Mouse (Mus musculus) left cerebral cortex, postnatal 25 days (tissue): ENCODE measurements around the gene Wnk2. TPM values are rescaled to one million over a fixed set of nuclear protein-coding genes. Genes with fewer than 3 reads are reported as not detected.

Experiments used
- DNase-seq, 2 experiments: peaks; one replicate each; pipeline ENCODE4 v3.0.0; 2022; ENCODE audit warnings: low spot score in 2 of 2, mixed read lengths in 1 of 2
- intact Hi-C: fragments of 180-260 bp; cut with DNase I; formaldehyde crosslinking; loops from one replicate; pipeline ENCODE4 v1.15.1; 2025
- total RNA-seq, 2 experiments: library from RNA; stranded (reverse); gene quantifications; 2 replicates each; pipeline ENCODE4 v1.2.3; 2021

The Wnk2 gene
- total RNA-seq, 2 experiments from 2014 or later, result 111 to 115 TPM

DNA sequence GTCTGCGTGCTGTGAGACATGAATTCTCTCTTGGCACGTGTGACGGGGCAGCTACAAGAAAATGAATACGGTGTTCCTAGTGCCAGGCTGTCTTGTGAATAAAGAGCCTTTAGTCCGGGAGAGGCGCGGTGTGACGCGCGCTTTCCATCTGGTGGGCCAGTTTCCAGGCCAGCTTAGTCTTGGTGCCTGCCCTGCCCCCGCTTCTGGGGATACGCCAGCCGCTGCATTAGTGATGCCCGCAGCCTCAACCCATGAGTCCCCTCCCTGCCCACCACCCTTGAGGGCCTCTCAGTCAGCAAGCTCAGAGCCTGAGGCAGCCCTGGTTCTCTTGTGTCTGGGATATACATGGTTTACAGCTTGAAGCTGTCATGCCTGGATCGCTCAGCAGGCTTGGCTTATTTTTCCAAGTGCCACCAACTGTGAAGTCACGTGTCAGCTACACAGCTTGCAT lies 131.5 kb downstream of the Wnk2 start:
- intact Hi-C loops, result loop anchor here (2.0 kb wide), 1 partner anchor 156 kb away; no protein-coding TSS in a partner anchor
- peak; percentile 90 to 96 for DNase-seq

- no peak for DNase-seq
- intact Hi-C loops, result loop anchor here (2.0 kb wide), 1 partner anchor 157 kb away; no protein-coding TSS in a partner anchor
These were observed 132.2 kb downstream of the Wnk2 start for GRCm38 (mm10) chr13:49015366-49016306.

DNA sequence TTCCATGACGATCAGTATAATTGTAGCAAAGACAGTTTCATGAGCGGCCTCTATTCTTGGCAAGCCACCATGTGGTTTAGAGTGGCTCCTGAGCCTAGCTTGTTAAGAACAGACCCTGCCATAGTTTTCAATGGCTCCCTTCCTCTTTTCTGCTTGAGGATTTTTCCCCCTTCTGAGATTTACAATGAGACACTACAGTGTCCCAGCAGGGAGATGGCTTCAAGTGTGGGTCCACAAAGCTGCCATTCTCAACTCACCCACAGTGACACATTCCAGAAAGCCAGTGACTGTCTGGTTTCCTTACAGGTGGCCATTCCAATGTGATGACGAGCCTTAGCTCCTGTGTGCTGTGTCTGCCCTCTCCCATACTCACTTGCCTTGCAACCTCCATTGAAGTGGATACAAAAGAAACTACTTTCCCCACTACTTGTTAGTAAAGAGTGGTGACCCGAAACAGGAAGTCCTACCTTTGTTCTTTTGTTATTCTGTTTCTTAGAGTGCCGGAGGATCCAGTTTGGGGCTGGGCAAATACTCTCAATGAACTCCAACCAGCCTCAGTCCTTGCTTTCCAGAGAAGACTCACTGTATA lies 134.5 kb downstream of the Wnk2 start:
- intact Hi-C loops, result no loop called here
- no peak for DNase-seq

GRCm38 (mm10) chr13:49001691-49002090 lies 146.1 kb downstream of the Wnk2 start:
- DNase-seq, result peak in 1 of 2 experiments; percentile 19
- intact Hi-C loops, result no loop called here

DNA sequence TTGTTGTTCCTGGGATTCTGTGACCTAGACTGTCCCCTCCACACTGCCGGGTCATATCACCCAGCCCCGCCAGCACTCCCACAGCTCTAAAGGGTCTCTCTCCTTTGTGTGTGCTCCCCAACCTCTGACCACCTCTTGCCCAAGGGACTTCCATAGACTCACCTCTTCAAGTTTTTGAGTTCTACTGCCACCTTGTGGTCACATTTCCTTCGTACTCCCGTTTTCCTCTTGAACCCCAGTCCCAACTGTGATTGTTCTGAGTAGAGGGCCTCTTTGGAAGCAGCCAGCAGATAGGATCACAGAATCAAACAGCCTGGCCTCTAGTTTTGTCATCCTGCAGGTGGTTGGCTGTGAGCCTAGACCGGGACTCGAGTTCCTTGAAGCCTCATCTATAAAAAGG lies 149.2 kb downstream of the Wnk2 start:
- intact Hi-C loops, result loop anchor here (5.0 kb wide), 1 partner anchor 341 kb away; no protein-coding TSS in a partner anchor
- peak; percentile 59 to 77 for DNase-seq

- intact Hi-C loops, result loop anchor here (5.0 kb wide), 1 partner anchor 339 kb away; no protein-coding TSS in a partner anchor
- DNase-seq, result peak in 1 of 2 experiments; percentile 47
These were observed 151.1 kb downstream of the Wnk2 start for GRCm38 (mm10) chr13:48996731-48997130.

GRCm38 (mm10) chr13:48994903-48995302 lies 152.9 kb downstream of the Wnk2 start:
- no peak for DNase-seq
- intact Hi-C loops, result loop anchor here (5.0 kb wide), 1 partner anchor 338 kb away; no protein-coding TSS in a partner anchor

DNA sequence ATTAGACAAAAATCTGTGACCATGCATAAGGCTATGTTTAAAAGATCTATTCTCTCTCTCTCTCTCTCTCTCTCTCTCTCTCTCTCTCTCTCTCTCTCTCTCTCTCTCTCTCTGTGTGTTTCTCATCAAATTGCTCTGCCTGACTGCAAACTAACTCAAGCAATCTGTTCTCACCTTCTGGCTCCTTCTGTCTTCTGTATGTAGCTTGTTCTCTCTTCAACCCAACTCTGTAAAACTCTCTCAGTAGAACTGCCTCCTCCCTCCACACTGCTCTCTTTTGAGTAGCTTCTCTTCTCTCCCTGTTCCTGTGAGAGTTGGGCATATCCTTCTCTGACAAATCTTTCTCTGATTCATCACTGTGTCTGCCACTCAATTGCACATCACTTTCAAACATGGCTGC lies 154.9 kb downstream of the Wnk2 start:
- intact Hi-C loops, result no loop called here
- DNase-seq, result peak in 1 of 2 experiments; percentile 63

DNA sequence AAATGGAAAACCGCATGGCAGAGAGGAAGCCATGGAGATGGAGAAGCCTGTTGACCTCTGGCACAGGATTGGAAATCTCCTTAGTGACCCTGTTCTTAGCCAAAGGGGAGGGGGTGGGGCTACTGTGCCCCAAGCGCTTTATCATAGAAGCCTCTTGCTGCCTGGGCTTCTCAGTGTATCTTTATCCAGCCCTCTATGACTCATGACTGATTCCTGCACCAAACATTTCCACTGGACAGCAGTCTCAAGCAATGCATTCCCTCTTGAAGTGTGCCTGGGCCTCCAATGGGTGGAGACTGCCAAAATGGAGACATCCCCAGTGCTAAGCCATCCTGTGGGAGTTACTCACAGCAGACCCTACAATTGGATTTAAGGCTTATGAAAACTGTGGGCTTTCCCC lies 157.7 kb downstream of the Wnk2 start:
- intact Hi-C loops, result no loop called here

More for the DNA sequence above, 157.7 kb downstream of the Wnk2 start:
- DNase-seq, result no peak

Other genes with a start within 250 kb of the Wnk2 start
- gene Fam120a, start 180.0 kb downstream of the Wnk2 start, total RNA-seq, result 100 to 1,000 TPM; 117 to 123 TPM
- gene Ninj1, start 39.5 kb upstream of the Wnk2 start, total RNA-seq, result 10 to 100 TPM; 16.3 to 24.0 TPM
- gene Card19, start 68.0 kb upstream of the Wnk2 start, total RNA-seq, result 10 to 100 TPM in 1 of 2 experiments, 1 to 10 TPM in 1; 8.9 to 15.6 TPM
- gene Susd3, start 100.7 kb upstream of the Wnk2 start, total RNA-seq, result 1 to 10 TPM; 2.0 to 2.4 TPM
- gene Fgd3, start 172.3 kb upstream of the Wnk2 start, total RNA-seq, result 1 to 10 TPM; 6.3 to 6.8 TPM
- gene Bicd2, start 193.6 kb upstream of the Wnk2 start, total RNA-seq, result 10 to 100 TPM; 48.5 to 51.0 TPM